Mouse (Mus musculus): ENCODE data around the gene Fgf12. TPM values are rescaled to one million over a fixed set of nuclear protein-coding genes. Genes with fewer than 3 reads are reported as not detected.
A peak's percentile ranks its signal among the peaks of the same experiment; 100 is the strongest.

The Fgf12 gene
- polyA plus RNA-seq, 1 experiment from 2014 or later: 6.7 TPM

GRCm38 (mm10) chr16:28630771-28631484, 121.9 kb downstream of the Fgf12 start:
- no peak for ATAC-seq (ENCODE audit: low FRiP score)
- 84% methylated on average over 11 of the region's 11 CpGs for WGBS
- no peaks in the 10 kb centered on the region for H3K27me3 ChIP-seq (ENCODE audit: control insufficient read depth, insufficient read depth, low read length)
- H3K27ac ChIP-seq (ENCODE audit: low read depth, low read length): no peak overlapping the region
- no peaks in the 10 kb centered on the region for H3K36me3 ChIP-seq (ENCODE audit: control insufficient read depth, insufficient read depth, low read length)
- DNase-seq (ENCODE audit: low spot score): no peak
- no peak overlapping the region for H3K4me2 ChIP-seq (replicated peaks; ENCODE audit: low read depth, low read length)
- H3K9me3 ChIP-seq (ENCODE audit: control insufficient read depth, low read length): no peaks in the 10 kb centered on the region
- H3K4me3 ChIP-seq (ENCODE audit: low read depth, low read length): no peak overlapping the region
- H3K9ac ChIP-seq (ENCODE audit: low read depth, low read length): no peak overlapping the region
- H3K4me1 ChIP-seq (replicated peaks; ENCODE audit: control insufficient read depth, insufficient read depth, low read length): no peaks in the 10 kb centered on the region

GRCm38 (mm10) chr16:28626259-28626658, 126.6 kb downstream of the Fgf12 start:
- no peaks in the 10 kb centered on the region for H3K36me3 ChIP-seq (ENCODE audit: control insufficient read depth, insufficient read depth, low read length)
- no peaks in the 10 kb centered on the region for H3K9me3 ChIP-seq (ENCODE audit: control insufficient read depth, low read length)
- no peak overlapping the region for H3K9ac ChIP-seq (ENCODE audit: low read depth, low read length)
- H3K4me1 ChIP-seq (replicated peaks; ENCODE audit: control insufficient read depth, insufficient read depth, low read length): no peaks in the 10 kb centered on the region
- no peak overlapping the region for H3K4me2 ChIP-seq (replicated peaks; ENCODE audit: low read depth, low read length)
- no peak overlapping the region for H3K27ac ChIP-seq (ENCODE audit: low read depth, low read length)
- WGBS: 88% methylated on average over 6 of the region's 6 CpGs
- no peaks in the 10 kb centered on the region for H3K27me3 ChIP-seq (ENCODE audit: control insufficient read depth, insufficient read depth, low read length)
- no peak for DNase-seq (ENCODE audit: low spot score)
- H3K4me3 ChIP-seq (ENCODE audit: low read depth, low read length): no peak overlapping the region
- ATAC-seq (ENCODE audit: low FRiP score): no peak

GRCm38 (mm10) chr16:28625689-28626088, 127.2 kb downstream of the Fgf12 start:
- Histone ChIP-seq H3K9ac (ENCODE audit: low read depth, low read length) (no peak overlapping the region), H3K27ac (ENCODE audit: low read depth, low read length) (no peak overlapping the region), H3K4me2 (replicated peaks; ENCODE audit: low read depth, low read length) (no peak overlapping the region), H3K27me3 (ENCODE audit: control insufficient read depth, insufficient read depth, low read length) (no peaks in the 10 kb centered on the region), H3K36me3 (ENCODE audit: control insufficient read depth, insufficient read depth, low read length) (no peaks in the 10 kb centered on the region), H3K4me3 (ENCODE audit: low read depth, low read length) (no peak overlapping the region), H3K9me3 (ENCODE audit: control insufficient read depth, low read length) (no peaks in the 10 kb centered on the region), H3K4me1 (replicated peaks; ENCODE audit: control insufficient read depth, insufficient read depth, low read length) (no peaks in the 10 kb centered on the region)
- DNase-seq (ENCODE audit: low spot score) (no peak), ATAC-seq (ENCODE audit: low FRiP score) (no peak)
- WGBS: 72% methylated on average over 5 of the region's 5 CpGs

- no peak overlapping the region for H3K4me3 ChIP-seq (ENCODE audit: low read depth, low read length)
- H3K27ac ChIP-seq (ENCODE audit: low read depth, low read length): no peak overlapping the region
- DNase-seq (ENCODE audit: low spot score): no peak
- no peaks in the 10 kb centered on the region for H3K9me3 ChIP-seq (ENCODE audit: control insufficient read depth, low read length)
- no peaks in the 10 kb centered on the region for H3K36me3 ChIP-seq (ENCODE audit: control insufficient read depth, insufficient read depth, low read length)
- H3K9ac ChIP-seq (ENCODE audit: low read depth, low read length): no peak overlapping the region
- no peak overlapping the region for H3K4me2 ChIP-seq (replicated peaks; ENCODE audit: low read depth, low read length)
- 86% methylated on average over 3 of the region's 3 CpGs for WGBS
- H3K27me3 ChIP-seq (ENCODE audit: control insufficient read depth, insufficient read depth, low read length): no peaks in the 10 kb centered on the region
- ATAC-seq (ENCODE audit: low FRiP score): no peak
- H3K4me1 ChIP-seq (replicated peaks; ENCODE audit: control insufficient read depth, insufficient read depth, low read length): no peaks in the 10 kb centered on the region
These were observed 138.5 kb downstream of the Fgf12 start for GRCm38 (mm10) chr16:28614412-28614811.

GRCm38 (mm10) chr16:28610940-28611339, 141.9 kb downstream of the Fgf12 start:
- ATAC-seq (ENCODE audit: low FRiP score): no peak

GRCm38 (mm10) chr16:28603155-28603554, 149.7 kb downstream of the Fgf12 start:
- Histone ChIP-seq H3K9me3 (ENCODE audit: control insufficient read depth, low read length) (no peaks in the 10 kb centered on the region), H3K4me3 (ENCODE audit: low read depth, low read length) (no peak overlapping the region), H3K36me3 (ENCODE audit: control insufficient read depth, insufficient read depth, low read length) (no peaks in the 10 kb centered on the region), H3K4me1 (replicated peaks; ENCODE audit: control insufficient read depth, insufficient read depth, low read length) (no peaks in the 10 kb centered on the region), H3K27ac (ENCODE audit: low read depth, low read length) (no peak overlapping the region), H3K9ac (ENCODE audit: low read depth, low read length) (no peak overlapping the region), H3K4me2 (replicated peaks; ENCODE audit: low read depth, low read length) (no peak overlapping the region), H3K27me3 (ENCODE audit: control insufficient read depth, insufficient read depth, low read length) (no peaks in the 10 kb centered on the region)
- DNase-seq (ENCODE audit: low spot score) (no peak), ATAC-seq (ENCODE audit: low FRiP score) (no peak)
- 82% methylated on average over 1 of the region's 1 CpGs for WGBS

More at GRCm38 (mm10) chr16:28610940-28611339, 141.9 kb downstream of the Fgf12 start:
- Histone ChIP-seq H3K4me2 (replicated peaks; ENCODE audit: low read depth, low read length) (no peak overlapping the region), H3K4me3 (ENCODE audit: low read depth, low read length) (no peak overlapping the region), H3K9ac (ENCODE audit: low read depth, low read length) (no peak overlapping the region), H3K27me3 (ENCODE audit: control insufficient read depth, insufficient read depth, low read length) (no peaks in the 10 kb centered on the region), H3K36me3 (ENCODE audit: control insufficient read depth, insufficient read depth, low read length) (no peaks in the 10 kb centered on the region), H3K27ac (ENCODE audit: low read depth, low read length) (no peak overlapping the region), H3K4me1 (replicated peaks; ENCODE audit: control insufficient read depth, insufficient read depth, low read length) (no peaks in the 10 kb centered on the region), H3K9me3 (ENCODE audit: control insufficient read depth, low read length) (no peaks in the 10 kb centered on the region)
- DNase-seq (ENCODE audit: low spot score): peak; percentile 57
- 23% methylated on average over 3 of the region's 3 CpGs for WGBS

- DNase-seq (ENCODE audit: low spot score): no peak
- no peak overlapping the region for H3K27ac ChIP-seq (ENCODE audit: low read depth, low read length)
- WGBS: 90% methylated on average over 4 of the region's 4 CpGs
- H3K9me3 ChIP-seq (ENCODE audit: control insufficient read depth, low read length): no peaks in the 10 kb centered on the region
- no peak overlapping the region for H3K4me3 ChIP-seq (ENCODE audit: low read depth, low read length)
- no peaks in the 10 kb centered on the region for H3K4me1 ChIP-seq (replicated peaks; ENCODE audit: control insufficient read depth, insufficient read depth, low read length)
- H3K27me3 ChIP-seq (ENCODE audit: control insufficient read depth, insufficient read depth, low read length): no peaks in the 10 kb centered on the region
- no peak overlapping the region for H3K9ac ChIP-seq (ENCODE audit: low read depth, low read length)
- no peak overlapping the region for H3K4me2 ChIP-seq (replicated peaks; ENCODE audit: low read depth, low read length)
- H3K36me3 ChIP-seq (ENCODE audit: control insufficient read depth, insufficient read depth, low read length): no peaks in the 10 kb centered on the region
- ATAC-seq (ENCODE audit: low FRiP score): no peak
These were observed 151.1 kb downstream of the Fgf12 start for GRCm38 (mm10) chr16:28601723-28602122.

- Histone ChIP-seq H3K27me3 (ENCODE audit: control insufficient read depth, insufficient read depth, low read length) (no peaks in the 10 kb centered on the region), H3K27ac (ENCODE audit: low read depth, low read length) (no peak overlapping the region), H3K9ac (ENCODE audit: low read depth, low read length) (no peak overlapping the region), H3K9me3 (ENCODE audit: control insufficient read depth, low read length) (no peaks in the 10 kb centered on the region), H3K36me3 (ENCODE audit: control insufficient read depth, insufficient read depth, low read length) (no peaks in the 10 kb centered on the region), H3K4me2 (replicated peaks; ENCODE audit: low read depth, low read length) (no peak overlapping the region), H3K4me1 (replicated peaks; ENCODE audit: control insufficient read depth, insufficient read depth, low read length) (no peaks in the 10 kb centered on the region), H3K4me3 (ENCODE audit: low read depth, low read length) (no peak overlapping the region)
- DNase-seq (ENCODE audit: low spot score) (no peak), ATAC-seq (ENCODE audit: low FRiP score) (no peak)
- WGBS: 90% methylated on average over 13 of the region's 13 CpGs
These were observed 156.8 kb downstream of the Fgf12 start for GRCm38 (mm10) chr16:28596112-28596511.

Measured in hindbrain, embryonic 11.5 days (tissue).